Mouse (Mus musculus): ENCODE measurements around the gene Hmgcs2. TPM values are rescaled to one million over a fixed set of nuclear protein-coding genes. Genes with fewer than 3 reads are reported as not detected.

The Hmgcs2 gene
- polyA plus RNA-seq, 1 experiment, result 4.4 TPM

DNA sequence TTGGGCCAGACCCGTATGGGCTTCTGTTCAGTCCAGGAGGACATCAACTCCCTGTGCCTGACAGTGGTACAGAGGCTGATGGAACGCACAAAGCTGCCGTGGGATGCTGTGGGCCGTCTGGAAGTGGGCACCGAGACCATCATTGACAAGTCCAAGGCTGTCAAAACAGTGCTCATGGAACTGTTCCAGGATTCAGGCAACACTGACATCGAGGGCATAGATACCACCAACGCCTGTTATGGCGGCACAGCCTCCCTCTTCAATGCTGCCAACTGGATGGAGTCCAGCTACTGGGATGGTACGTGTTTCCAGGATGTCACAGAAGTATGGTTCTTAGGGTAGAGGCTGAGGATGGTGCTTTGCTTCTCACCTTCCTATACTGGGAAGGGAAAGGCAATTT, 10.8 kb downstream of the Hmgcs2 start:
- WGBS, result 83% methylated on average over 9 of the region's 9 CpGs
- TF ChIP-seq CTCF (IDR thresholded peaks at IDR 0.05; ENCODE audit: control insufficient read depth, insufficient read depth, low read length) (no peak), POLR2A (IDR thresholded peaks at IDR 0.05; ENCODE audit: borderline replicate concordance, control insufficient read depth, low read depth, low read length) (no peak)
- Histone ChIP-seq H3K4me1 (ENCODE audit: control insufficient read depth, insufficient read depth, low read length) (no peaks in the 10 kb centered on the region), H3K4me3 (replicated peaks; ENCODE audit: control insufficient read depth, low read depth, low read length) (no peak overlapping the region), H3K27ac (ENCODE audit: control insufficient read depth, insufficient read depth, low read depth, low read length, poor library complexity) (no peak overlapping the region)

DNA sequence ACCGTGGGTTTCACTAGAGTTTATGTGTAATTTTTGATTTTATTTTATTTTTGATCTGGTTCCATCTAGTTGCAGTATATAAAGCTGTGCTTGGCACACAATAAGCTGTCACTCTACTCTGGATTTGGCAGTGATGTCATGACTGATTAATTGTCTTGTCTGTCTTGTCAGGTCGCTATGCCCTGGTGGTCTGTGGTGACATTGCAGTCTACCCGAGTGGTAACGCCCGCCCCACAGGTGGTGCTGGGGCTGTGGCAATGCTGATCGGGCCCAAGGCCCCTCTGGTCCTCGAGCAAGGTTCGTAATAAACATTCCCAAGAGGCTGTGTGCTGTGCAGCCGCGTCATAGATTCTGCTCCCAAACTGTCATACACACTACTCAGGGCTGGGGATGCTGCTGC, 15.7 kb downstream of the Hmgcs2 start:
- no peak overlapping the region for H3K4me3 ChIP-seq (replicated peaks; ENCODE audit: control insufficient read depth, low read depth, low read length)
- 72% methylated on average over 10 of the region's 10 CpGs for WGBS
- no peaks in the 10 kb centered on the region for H3K4me1 ChIP-seq (ENCODE audit: control insufficient read depth, insufficient read depth, low read length)
- H3K27ac ChIP-seq (ENCODE audit: control insufficient read depth, insufficient read depth, low read depth, low read length, poor library complexity), result no peak overlapping the region
- TF ChIP-seq POLR2A (IDR thresholded peaks at IDR 0.05; ENCODE audit: borderline replicate concordance, control insufficient read depth, low read depth, low read length) (no peak), CTCF (IDR thresholded peaks at IDR 0.05; ENCODE audit: control insufficient read depth, insufficient read depth, low read length) (no peak)

DNA sequence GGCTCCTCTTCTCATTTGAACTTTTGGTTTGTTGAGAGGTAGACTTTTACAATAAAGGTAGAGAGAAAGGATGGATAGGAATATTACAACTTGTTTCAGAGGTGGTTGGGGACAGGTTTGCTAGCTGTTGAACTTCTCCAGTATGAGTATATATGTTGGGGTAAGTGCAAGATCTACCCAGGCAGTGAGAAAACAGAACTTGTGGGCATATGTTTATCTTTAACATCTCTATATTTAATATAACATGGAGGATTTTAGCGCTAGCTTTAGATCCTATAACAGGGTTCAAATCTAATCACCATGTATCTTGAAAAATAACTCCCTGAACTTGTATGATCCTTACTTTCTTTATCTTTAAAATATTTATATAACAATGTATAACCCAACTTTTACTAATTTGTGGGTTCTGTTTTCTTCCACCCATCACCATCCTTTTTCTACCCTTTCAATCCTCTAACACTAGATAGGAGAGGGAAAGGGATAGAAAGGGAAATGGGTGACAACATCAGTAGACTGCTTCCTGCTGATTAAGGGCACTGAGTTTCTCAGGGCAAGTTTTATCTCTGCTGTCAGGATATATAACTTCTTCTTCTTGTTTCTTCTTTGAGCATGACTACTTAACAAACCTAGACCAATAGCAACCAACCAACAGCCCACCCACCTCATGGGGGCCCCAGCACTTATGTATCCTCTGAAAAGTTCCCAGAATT, 19.3 kb downstream of the Hmgcs2 start:
- Histone ChIP-seq H3K27ac (ENCODE audit: control insufficient read depth, insufficient read depth, low read depth, low read length, poor library complexity) (no peak overlapping the region), H3K4me1 (ENCODE audit: control insufficient read depth, insufficient read depth, low read length) (no peaks in the 10 kb centered on the region), H3K4me3 (replicated peaks; ENCODE audit: control insufficient read depth, low read depth, low read length) (no peak overlapping the region)
- WGBS, result 34% methylated on average over 1 of the region's 1 CpGs
- no peak for TF ChIP-seq CTCF (IDR thresholded peaks at IDR 0.05; ENCODE audit: control insufficient read depth, insufficient read depth, low read length)
- no peak for TF ChIP-seq POLR2A (IDR thresholded peaks at IDR 0.05; ENCODE audit: borderline replicate concordance, control insufficient read depth, low read depth, low read length)

DNA sequence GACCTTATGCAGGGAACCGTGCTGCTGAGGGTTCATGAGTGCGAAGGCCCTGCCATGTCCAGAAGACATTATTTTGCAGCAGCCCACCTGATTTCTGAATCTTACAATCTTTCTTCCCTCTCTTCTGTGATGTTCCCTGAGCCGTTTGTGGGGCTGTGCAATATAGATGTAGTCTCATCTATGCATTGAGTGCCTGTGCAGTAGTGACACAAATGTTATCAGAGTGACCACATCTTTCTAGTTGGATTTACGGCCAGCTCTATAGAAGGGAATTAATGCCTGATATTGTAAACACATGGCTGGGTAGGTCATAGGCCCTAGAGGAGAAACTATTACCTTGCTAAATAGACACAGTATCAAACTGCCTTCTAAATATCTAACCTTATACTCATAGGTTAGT, 20.0 kb downstream of the Hmgcs2 start:
- H3K4me1 ChIP-seq (ENCODE audit: control insufficient read depth, insufficient read depth, low read length), result no peaks in the 10 kb centered on the region
- no peak overlapping the region for H3K4me3 ChIP-seq (replicated peaks; ENCODE audit: control insufficient read depth, low read depth, low read length)
- TF ChIP-seq CTCF (IDR thresholded peaks at IDR 0.05; ENCODE audit: control insufficient read depth, insufficient read depth, low read length), result no peak
- no peak for TF ChIP-seq POLR2A (IDR thresholded peaks at IDR 0.05; ENCODE audit: borderline replicate concordance, control insufficient read depth, low read depth, low read length)
- no peak overlapping the region for H3K27ac ChIP-seq (ENCODE audit: control insufficient read depth, insufficient read depth, low read depth, low read length, poor library complexity)
- WGBS, result 63% methylated on average over 4 of the region's 4 CpGs

DNA sequence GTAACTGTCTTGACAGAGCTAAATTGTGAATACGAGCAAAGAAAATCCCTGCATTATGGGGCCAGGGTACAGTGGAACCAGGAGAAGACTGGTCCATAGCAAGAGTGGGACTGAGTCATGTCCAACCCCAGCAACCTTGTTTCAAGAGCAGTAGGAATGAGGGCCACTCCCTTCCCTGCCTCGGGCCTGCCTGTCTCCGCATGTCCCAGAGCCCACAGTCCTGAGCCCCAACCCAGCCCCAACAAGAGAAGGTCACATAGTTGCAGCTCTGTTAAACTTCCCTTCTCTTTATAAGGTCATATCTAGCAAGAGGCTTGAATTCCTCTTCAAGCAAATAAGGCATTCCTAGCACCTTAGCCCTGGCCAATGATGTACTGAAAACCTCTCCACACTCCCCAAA, 21.5 kb downstream of the Hmgcs2 start:
- Histone ChIP-seq H3K4me1 (ENCODE audit: control insufficient read depth, insufficient read depth, low read length) (no peaks in the 10 kb centered on the region), H3K4me3 (replicated peaks; ENCODE audit: control insufficient read depth, low read depth, low read length) (no peak overlapping the region), H3K27ac (ENCODE audit: control insufficient read depth, insufficient read depth, low read depth, low read length, poor library complexity) (no peak overlapping the region)
- TF ChIP-seq CTCF (IDR thresholded peaks at IDR 0.05; ENCODE audit: control insufficient read depth, insufficient read depth, low read length), result no peak
- TF ChIP-seq POLR2A (IDR thresholded peaks at IDR 0.05; ENCODE audit: borderline replicate concordance, control insufficient read depth, low read depth, low read length), result no peak
- 85% methylated on average over 3 of the region's 3 CpGs for WGBS

DNA sequence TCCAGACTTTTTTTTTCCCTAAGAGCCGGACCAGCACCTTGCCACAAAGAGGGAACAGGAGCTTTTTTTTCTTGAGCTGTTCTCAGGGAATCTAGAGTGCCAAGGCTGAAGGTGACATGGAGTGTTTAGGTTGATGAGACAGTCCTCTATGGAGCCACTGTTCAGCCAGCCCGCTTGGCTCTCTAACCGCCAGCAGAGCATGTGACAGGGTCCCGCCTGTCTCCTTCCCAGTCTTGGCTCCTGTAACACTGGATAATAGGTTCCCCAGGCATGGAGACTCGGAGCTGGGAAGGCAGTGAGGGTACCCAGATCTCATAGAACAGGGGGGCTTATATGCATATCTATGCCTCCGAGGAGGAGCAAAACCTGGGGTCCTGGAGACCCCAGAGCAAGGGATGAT, 28.4 kb downstream of the Hmgcs2 start:
- H3K4me1 ChIP-seq (ENCODE audit: control insufficient read depth, insufficient read depth, low read length), result no peaks in the 10 kb centered on the region
- H3K27ac ChIP-seq (ENCODE audit: control insufficient read depth, insufficient read depth, low read depth, low read length, poor library complexity), result no peak overlapping the region
- TF ChIP-seq CTCF (IDR thresholded peaks at IDR 0.05; ENCODE audit: control insufficient read depth, insufficient read depth, low read length), result no peak
- TF ChIP-seq POLR2A (IDR thresholded peaks at IDR 0.05; ENCODE audit: borderline replicate concordance, control insufficient read depth, low read depth, low read length), result no peak
- WGBS, result 81% methylated on average over 6 of the region's 6 CpGs
- no peak overlapping the region for H3K4me3 ChIP-seq (replicated peaks; ENCODE audit: control insufficient read depth, low read depth, low read length)

DNA sequence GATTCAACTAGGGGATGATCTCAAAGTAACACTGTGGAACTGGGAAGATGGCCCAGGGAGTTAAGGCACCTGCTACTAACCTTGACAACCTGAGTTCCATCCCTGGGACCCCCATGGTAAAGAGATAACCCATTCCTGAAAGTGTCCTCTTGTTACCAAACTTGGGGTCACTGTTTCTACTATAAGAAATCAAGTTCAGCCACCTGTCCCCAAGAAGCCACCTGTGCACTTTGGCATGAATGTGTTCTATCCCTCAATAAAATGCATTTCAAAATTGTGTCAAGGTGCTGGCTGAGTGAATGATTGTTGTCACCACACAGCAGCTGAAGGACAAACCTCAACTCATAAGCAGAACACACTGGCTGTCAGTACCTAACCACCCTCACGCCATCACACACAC, 30.2 kb downstream of the Hmgcs2 start:
- Histone ChIP-seq H3K27ac (ENCODE audit: control insufficient read depth, insufficient read depth, low read depth, low read length, poor library complexity) (no peak overlapping the region), H3K4me3 (replicated peaks; ENCODE audit: control insufficient read depth, low read depth, low read length) (no peak overlapping the region), H3K4me1 (ENCODE audit: control insufficient read depth, insufficient read depth, low read length) (no peaks in the 10 kb centered on the region)
- WGBS, result 53% methylated on average over 1 of the region's 1 CpGs
- TF ChIP-seq POLR2A (IDR thresholded peaks at IDR 0.05; ENCODE audit: borderline replicate concordance, control insufficient read depth, low read depth, low read length) (no peak), CTCF (IDR thresholded peaks at IDR 0.05; ENCODE audit: control insufficient read depth, insufficient read depth, low read length) (no peak)

DNA sequence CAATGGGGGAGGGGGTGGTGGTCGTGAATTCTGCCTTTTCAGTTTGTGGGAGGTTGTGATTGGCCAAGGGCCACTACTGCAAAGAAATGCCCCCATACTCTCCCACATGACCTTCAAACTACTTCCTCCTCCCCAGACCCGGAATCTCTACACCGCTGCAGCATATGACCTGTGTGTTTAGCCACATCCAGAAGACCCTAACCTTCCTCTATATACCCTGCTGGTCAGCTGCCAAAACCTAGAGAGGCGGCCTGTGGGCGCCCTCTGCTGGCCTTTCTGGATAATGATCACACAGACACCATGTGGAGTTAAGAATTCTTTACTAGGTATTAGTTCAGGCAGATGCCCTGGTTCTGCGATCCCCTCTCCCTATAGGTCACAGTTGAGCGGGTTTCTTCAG, 32.6 kb downstream of the Hmgcs2 start:
- WGBS, result 43% methylated on average over 7 of the region's 7 CpGs
- H3K4me3 ChIP-seq (replicated peaks; ENCODE audit: control insufficient read depth, low read depth, low read length), result no peak overlapping the region

More for the DNA sequence above, 32.6 kb downstream of the Hmgcs2 start:
- Histone ChIP-seq H3K4me1 (ENCODE audit: control insufficient read depth, insufficient read depth, low read length) (no peaks in the 10 kb centered on the region), H3K27ac (ENCODE audit: control insufficient read depth, insufficient read depth, low read depth, low read length, poor library complexity) (no peak overlapping the region)
- peak; percentile 60 for TF ChIP-seq CTCF (IDR thresholded peaks at IDR 0.05; ENCODE audit: control insufficient read depth, insufficient read depth, low read length)
- no peak for TF ChIP-seq POLR2A (IDR thresholded peaks at IDR 0.05; ENCODE audit: borderline replicate concordance, control insufficient read depth, low read depth, low read length)

All from bone marrow, adult 2 months (tissue).